Mouse (Mus musculus): ENCODE results near the gene 5330417C22Rik.
"Not testable (repeated sequence)": the region's sequence is repeated elsewhere in the genome, so short reads cannot be mapped to it uniquely, and the experiment has no call there.

5330417C22Rik gene

GRCm38 (mm10) chr3:108533114-108533885 lies 3.0 kb downstream of the 5330417C22Rik start:
- DNase-seq (ENCODE audit: low spot score in 2 of 2): peak; percentile 22 to 65

- DNase-seq (ENCODE audit: low spot score in 2 of 2): no peak
These were observed 7.8 kb downstream of the 5330417C22Rik start for GRCm38 (mm10) chr3:108528489-108528888.

- DNase-seq (ENCODE audit: low spot score in 2 of 2): no peak
These were observed 12.9 kb downstream of the 5330417C22Rik start for GRCm38 (mm10) chr3:108523415-108523814.

GRCm38 (mm10) chr3:108518276-108518675 lies 18.1 kb downstream of the 5330417C22Rik start:
- no peak for DNase-seq (ENCODE audit: low spot score in 2 of 2)

- DNase-seq (ENCODE audit: low spot score in 2 of 2): no peak
These were observed 22.9 kb downstream of the 5330417C22Rik start for GRCm38 (mm10) chr3:108513465-108513864.

- no peak for DNase-seq (ENCODE audit: low spot score in 2 of 2)
These were observed 25.4 kb downstream of the 5330417C22Rik start for GRCm38 (mm10) chr3:108510716-108511483.

- DNase-seq (ENCODE audit: low spot score in 2 of 2): no peak
These were observed 26.2 kb downstream of the 5330417C22Rik start for GRCm38 (mm10) chr3:108510156-108510555.

- no peak for DNase-seq (ENCODE audit: low spot score in 2 of 2)
These were observed 27.4 kb downstream of the 5330417C22Rik start for GRCm38 (mm10) chr3:108508745-108509474.

GRCm38 (mm10) chr3:108503908-108504307 lies 32.4 kb downstream of the 5330417C22Rik start:
- no peak for DNase-seq (ENCODE audit: low spot score in 2 of 2)

- DNase-seq (ENCODE audit: low spot score in 2 of 2): not testable (repeated sequence)
These were observed 34.9 kb downstream of the 5330417C22Rik start for GRCm38 (mm10) chr3:108501411-108501810.

- DNase-seq (ENCODE audit: low spot score in 2 of 2): no peak
These were observed 36.5 kb downstream of the 5330417C22Rik start for GRCm38 (mm10) chr3:108499826-108500225.

GRCm38 (mm10) chr3:108497602-108498001 lies 38.7 kb downstream of the 5330417C22Rik start:
- no peak for DNase-seq (ENCODE audit: low spot score in 2 of 2)

GRCm38 (mm10) chr3:108495486-108495885 lies 40.9 kb downstream of the 5330417C22Rik start:
- no peak for DNase-seq (ENCODE audit: low spot score in 2 of 2)

GRCm38 (mm10) chr3:108494861-108495474 lies 41.4 kb downstream of the 5330417C22Rik start:
- no peak for DNase-seq (ENCODE audit: low spot score in 2 of 2)

GRCm38 (mm10) chr3:108489968-108490367 lies 46.4 kb downstream of the 5330417C22Rik start:
- DNase-seq (ENCODE audit: low spot score in 2 of 2): no peak

GRCm38 (mm10) chr3:108484749-108485148 lies 51.6 kb downstream of the 5330417C22Rik start:
- DNase-seq (ENCODE audit: low spot score in 2 of 2): peak in 1 of 2 experiments; percentile 44

GRCm38 (mm10) chr3:108478800-108479199 lies 57.5 kb downstream of the 5330417C22Rik start:
- DNase-seq (ENCODE audit: low spot score in 2 of 2): no peak

- peak in 1 of 2 experiments; percentile 26 for DNase-seq (ENCODE audit: low spot score in 2 of 2)
These were observed 59.3 kb downstream of the 5330417C22Rik start for GRCm38 (mm10) chr3:108476761-108477619.

GRCm38 (mm10) chr3:108475496-108475895 lies 60.8 kb downstream of the 5330417C22Rik start:
- no peak for DNase-seq (ENCODE audit: low spot score in 2 of 2)

GRCm38 (mm10) chr3:108474969-108475368 lies 61.4 kb downstream of the 5330417C22Rik start:
- DNase-seq (ENCODE audit: low spot score in 2 of 2): no peak

- no peak for DNase-seq (ENCODE audit: low spot score in 2 of 2)
These were observed 68.6 kb downstream of the 5330417C22Rik start for GRCm38 (mm10) chr3:108467760-108468159.

Data from urinary bladder, postnatal 4 days (tissue).